Mouse (Mus musculus): ENCODE measurements around the gene Arfip1. TPM values are rescaled to one million over a fixed set of nuclear protein-coding genes. Genes with fewer than 3 reads are reported as not detected.

The Arfip1 gene
- 24.4 and 27.3 TPM in 2 replicates for polyA plus RNA-seq (2015; fragmentation: Nextera tagmentation; extraction: Ambion mirVana)

DNA sequence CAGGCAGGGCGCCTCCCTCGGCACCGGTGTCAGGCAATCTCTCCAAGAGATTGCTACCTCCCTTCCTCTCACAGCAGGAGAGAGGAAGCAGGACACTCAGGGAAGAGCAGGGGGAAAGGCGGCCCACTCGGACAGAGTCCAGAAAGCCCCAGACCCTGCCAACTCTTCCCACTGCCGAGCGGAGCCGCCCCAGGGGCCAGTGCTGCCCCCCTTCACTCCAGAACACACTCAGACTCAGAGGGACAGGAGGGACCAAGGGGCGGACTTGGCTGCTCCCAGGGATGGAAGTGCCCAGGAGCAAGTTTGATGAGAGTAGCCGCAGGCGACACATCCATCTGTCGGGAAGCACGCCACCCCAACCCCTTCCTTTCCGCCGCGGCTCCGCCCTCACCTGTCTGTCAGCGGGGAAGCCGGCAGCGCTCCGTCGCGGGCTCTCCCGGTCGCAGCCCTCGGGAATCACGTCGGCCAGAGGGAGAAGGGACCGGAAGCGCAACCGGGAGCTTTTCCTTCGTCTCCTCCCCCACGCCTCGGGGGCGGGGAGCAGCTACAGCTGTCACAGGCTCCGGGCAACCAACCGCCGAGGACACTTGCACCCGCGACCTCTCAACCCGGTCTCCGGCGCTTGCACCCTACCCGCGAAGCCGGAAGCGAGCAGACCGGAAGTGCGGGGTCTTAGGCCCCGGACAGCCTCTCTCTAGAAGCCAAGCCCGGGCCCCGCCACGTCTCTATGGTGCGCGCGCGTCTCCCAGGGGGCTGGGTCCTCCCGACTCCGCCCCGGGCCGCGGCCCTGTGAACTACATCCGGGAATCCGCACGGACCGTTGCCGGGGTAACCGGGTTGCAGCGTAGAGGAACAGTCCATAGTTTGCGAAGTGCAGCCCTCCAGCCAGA lies at the start of gene Arfip1:
Arfip1 (minus strand) TSS at position 603 of the 890 bp plus-strand sequence.

DNA sequence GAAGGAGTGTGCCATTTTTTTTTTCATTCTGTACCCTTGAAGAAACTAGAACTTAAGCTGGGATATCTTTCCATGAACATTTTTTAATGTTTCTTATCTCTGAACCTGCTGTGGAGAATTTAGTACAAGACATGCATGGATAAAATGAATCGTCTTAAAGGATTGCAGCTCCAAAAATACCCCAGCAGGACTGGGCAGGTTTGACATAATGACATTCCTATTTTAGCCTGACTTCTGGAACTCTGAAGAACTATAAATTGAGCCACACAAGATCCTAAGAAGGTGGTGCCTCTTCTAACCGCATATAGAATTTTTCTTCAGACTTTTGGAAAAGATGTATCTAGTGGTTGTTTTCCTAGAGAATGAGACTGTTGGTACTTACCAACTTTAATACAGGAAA lies 10.8 kb upstream of the Arfip1 start, which contains the start of gene Tigd4:
Tigd4 (plus strand) TSS at position 301 of the 400 bp plus-strand sequence.

DNA sequence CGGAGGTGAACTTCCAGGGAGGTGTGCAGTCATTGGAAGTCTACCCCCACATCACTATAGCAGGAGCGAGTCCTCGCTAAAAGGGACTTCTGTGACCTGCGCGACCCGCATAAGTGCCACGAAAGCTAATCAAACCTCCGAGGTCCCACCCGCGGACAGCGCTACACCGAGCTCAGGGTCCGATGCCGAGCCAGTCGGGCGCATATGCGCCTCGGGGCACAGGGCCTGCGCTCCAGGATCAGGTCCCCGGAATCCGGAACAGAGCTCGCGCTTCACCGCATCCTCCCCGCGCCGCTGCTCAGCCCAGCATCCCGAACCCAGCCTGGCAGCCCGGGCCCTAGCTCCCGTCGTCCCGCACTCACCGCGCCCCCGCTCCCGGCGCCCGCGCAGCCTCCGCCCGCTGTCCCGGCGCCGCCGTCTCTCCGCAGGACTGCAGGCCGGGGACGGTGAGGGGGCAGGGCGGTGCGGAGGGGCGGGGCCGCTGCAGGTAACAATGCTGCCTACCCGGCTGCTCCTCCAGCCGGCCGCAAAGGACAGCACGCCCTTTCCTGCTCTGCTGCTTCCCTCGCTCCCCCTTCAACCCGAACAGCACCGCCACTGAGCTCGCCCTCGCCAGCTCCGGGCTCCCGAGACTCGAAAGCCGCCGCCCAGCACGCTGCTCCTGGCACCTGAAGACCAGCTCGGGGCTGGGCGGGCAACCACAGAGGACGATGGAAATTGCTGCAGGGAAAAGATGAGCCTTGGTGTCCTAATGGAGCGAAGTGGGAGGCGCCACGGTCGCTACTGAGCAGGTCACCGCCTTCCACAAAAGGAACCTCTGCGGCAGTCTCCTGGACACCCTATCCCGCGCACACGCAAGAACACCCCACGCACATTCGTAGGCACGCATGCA lies 102.2 kb downstream of the Arfip1 start, which contains the start of gene Fhdc1:
Fhdc1 (minus strand) TSS at position 424 of the 892 bp plus-strand sequence.

Other genes starting within 250 kb of the Arfip1 start
- gene Fhdc1, start 102.2 kb downstream of the Arfip1 start, polyA plus RNA-seq (2015; fragmentation: Nextera tagmentation; extraction: Ambion mirVana): 5.5 and 7.7 TPM in 2 replicates
- gene Tigd4, start 10.9 kb upstream of the Arfip1 start, polyA plus RNA-seq (2015; fragmentation: Nextera tagmentation; extraction: Ambion mirVana): not detected in 2 replicates
- gene Tmem154, start 83.6 kb upstream of the Arfip1 start, polyA plus RNA-seq (2015; fragmentation: Nextera tagmentation; extraction: Ambion mirVana): 0.99 and 1.3 TPM in 2 replicates
- gene Fbxw7, start 232.6 kb upstream of the Arfip1 start, polyA plus RNA-seq (2015; fragmentation: Nextera tagmentation; extraction: Ambion mirVana): 61.0 and 62.2 TPM in 2 replicates